Mouse (Mus musculus): ENCODE measurements around the gene Tiam1.

Gene Tiam1

GRCm38 (mm10) chr16:90104714-90105459, 38.7 kb downstream of the Tiam1 start:
- no peak for DNase-seq (ENCODE audit: low read depth, low spot score)

GRCm38 (mm10) chr16:90103726-90104125, 39.8 kb downstream of the Tiam1 start:
- DNase-seq (ENCODE audit: low read depth, low spot score): no peak

- DNase-seq (ENCODE audit: low read depth, low spot score): no peak
Observed at GRCm38 (mm10) chr16:90102596-90102995, 41.0 kb downstream of the Tiam1 start.

GRCm38 (mm10) chr16:90098191-90098605, 45.4 kb downstream of the Tiam1 start:
- DNase-seq (ENCODE audit: low read depth, low spot score): no peak

- DNase-seq (ENCODE audit: low read depth, low spot score): no peak
Observed at GRCm38 (mm10) chr16:90097769-90098168, 45.8 kb downstream of the Tiam1 start.

- no peak for DNase-seq (ENCODE audit: low read depth, low spot score)
Observed at GRCm38 (mm10) chr16:90096011-90096410, 47.6 kb downstream of the Tiam1 start.

- no peak for DNase-seq (ENCODE audit: low read depth, low spot score)
Observed at GRCm38 (mm10) chr16:90093015-90093414, 50.6 kb downstream of the Tiam1 start.

GRCm38 (mm10) chr16:90091906-90092305, 51.7 kb downstream of the Tiam1 start:
- DNase-seq (ENCODE audit: low read depth, low spot score): no peak

GRCm38 (mm10) chr16:90091112-90091720, 52.4 kb downstream of the Tiam1 start:
- no peak for DNase-seq (ENCODE audit: low read depth, low spot score)

- no peak for DNase-seq (ENCODE audit: low read depth, low spot score)
Observed at GRCm38 (mm10) chr16:90090368-90090767, 53.2 kb downstream of the Tiam1 start.

- no peak for DNase-seq (ENCODE audit: low read depth, low spot score)
Observed at GRCm38 (mm10) chr16:90087256-90087655, 56.3 kb downstream of the Tiam1 start.

GRCm38 (mm10) chr16:90086111-90086510, 57.5 kb downstream of the Tiam1 start:
- DNase-seq (ENCODE audit: low read depth, low spot score): no peak

- DNase-seq (ENCODE audit: low read depth, low spot score): no peak
Observed at GRCm38 (mm10) chr16:90085580-90085979, 58.0 kb downstream of the Tiam1 start.

GRCm38 (mm10) chr16:90081125-90081524, 62.4 kb downstream of the Tiam1 start:
- DNase-seq (ENCODE audit: low read depth, low spot score): no peak

GRCm38 (mm10) chr16:90078806-90079381, 64.7 kb downstream of the Tiam1 start:
- DNase-seq (ENCODE audit: low read depth, low spot score): no peak

GRCm38 (mm10) chr16:90073510-90073909, 70.1 kb downstream of the Tiam1 start:
- DNase-seq (ENCODE audit: low read depth, low spot score): no peak

- peak; percentile 15 for DNase-seq (ENCODE audit: low read depth, low spot score)
Observed at GRCm38 (mm10) chr16:90072651-90073050, 70.9 kb downstream of the Tiam1 start.

GRCm38 (mm10) chr16:90071125-90071524, 72.4 kb downstream of the Tiam1 start:
- DNase-seq (ENCODE audit: low read depth, low spot score): peak; percentile 17

GRCm38 (mm10) chr16:90070104-90070503, 73.5 kb downstream of the Tiam1 start:
- no peak for DNase-seq (ENCODE audit: low read depth, low spot score)

GRCm38 (mm10) chr16:90069197-90069596, 74.4 kb downstream of the Tiam1 start:
- no peak for DNase-seq (ENCODE audit: low read depth, low spot score)

- DNase-seq (ENCODE audit: low read depth, low spot score): no peak
Observed at GRCm38 (mm10) chr16:90052905-90053519, 90.6 kb downstream of the Tiam1 start.

GRCm38 (mm10) chr16:90052409-90052808, 91.2 kb downstream of the Tiam1 start:
- DNase-seq (ENCODE audit: low read depth, low spot score): no peak
